Mouse (Mus musculus): ENCODE measurements around the gene Nat8f4.

GRCm38 (mm10) chr6:85948549-85948948 lies 43.9 kb upstream of the Nat8f4 start:
- no peak for TF ChIP-seq POLR2A (IDR thresholded peaks at IDR 0.05; ENCODE audit: borderline replicate concordance, extremely low read depth, insufficient read depth, insufficient read length, poor library complexity, severe bottlenecking)
- no peak for TF ChIP-seq CTCF (IDR thresholded peaks at IDR 0.05; ENCODE audit: borderline replicate concordance, extremely low read depth, insufficient read depth, insufficient read length)

Data from brain, embryonic 14.5 days (tissue).